Mouse (Mus musculus): ENCODE data around the gene Numb. TPM values are rescaled to one million over a fixed set of nuclear protein-coding genes. Genes with fewer than 3 reads are reported as not detected.

The Numb gene
- polyA plus RNA-seq, 1 experiment = 11.2 TPM

GRCm38 (mm10) chr12:83858052-83858451, 63.7 kb downstream of the Numb start:
- Histone ChIP-seq H3ac (ENCODE audit: control insufficient read depth, insufficient read length, low read depth) (no peak overlapping the region), H3K27me3 (ENCODE audit: control insufficient read depth, insufficient read depth, insufficient read length) (no peaks in the 10 kb centered on the region), H3K36me3 (ENCODE audit: control insufficient read depth, insufficient read depth) (no peaks in the 10 kb centered on the region), H3K79me2 (ENCODE audit: control insufficient read depth, insufficient read depth) (no peaks in the 10 kb centered on the region), H3K4me3 (ENCODE audit: insufficient read depth, poor library complexity, severe bottlenecking) (no peak overlapping the region), H3K79me3 (ENCODE audit: low read depth) (no peaks in the 10 kb centered on the region)
- no peak for TF ChIP-seq MYOG (IDR thresholded peaks at IDR 0.05; ENCODE audit: control insufficient read depth, extremely low read depth, insufficient read length)
- TF ChIP-seq CEBPB (IDR thresholded peaks at IDR 0.05; ENCODE audit: low read depth) = no peak
- no peak for TF ChIP-seq USF1 (IDR thresholded peaks at IDR 0.05; ENCODE audit: low read depth)
- no peak for TF ChIP-seq MYOD1 (IDR thresholded peaks at IDR 0.05; ENCODE audit: control insufficient read depth, insufficient read length, low read depth)
- TF ChIP-seq FOSL1 (IDR thresholded peaks at IDR 0.05; ENCODE audit: insufficient read depth, low read length, poor library complexity, severe bottlenecking) = no peak
- TF ChIP-seq CTCF (IDR thresholded peaks at IDR 0.05; ENCODE audit: control insufficient read depth, insufficient read depth, insufficient read length) = no peak
- no peak for TF ChIP-seq MAX (IDR thresholded peaks at IDR 0.05)

- H3K79me2 ChIP-seq (ENCODE audit: control insufficient read depth, insufficient read depth) = no peaks in the 10 kb centered on the region
- no peak for TF ChIP-seq USF1 (IDR thresholded peaks at IDR 0.05; ENCODE audit: low read depth)
- no peak for TF ChIP-seq CTCF (IDR thresholded peaks at IDR 0.05; ENCODE audit: control insufficient read depth, insufficient read depth, insufficient read length)
- no peak for TF ChIP-seq CEBPB (IDR thresholded peaks at IDR 0.05; ENCODE audit: low read depth)
- TF ChIP-seq MYOG (IDR thresholded peaks at IDR 0.05; ENCODE audit: control insufficient read depth, extremely low read depth, insufficient read length) = no peak
- no peak for TF ChIP-seq FOSL1 (IDR thresholded peaks at IDR 0.05; ENCODE audit: insufficient read depth, low read length, poor library complexity, severe bottlenecking)
- TF ChIP-seq MYOD1 (IDR thresholded peaks at IDR 0.05; ENCODE audit: control insufficient read depth, insufficient read length, low read depth) = no peak
- TF ChIP-seq MAX (IDR thresholded peaks at IDR 0.05) = no peak
- no peaks in the 10 kb centered on the region for H3K27me3 ChIP-seq (ENCODE audit: control insufficient read depth, insufficient read depth, insufficient read length)
- H3ac ChIP-seq (ENCODE audit: control insufficient read depth, insufficient read length, low read depth) = no peak overlapping the region
- no peaks in the 10 kb centered on the region for H3K79me3 ChIP-seq (ENCODE audit: low read depth)
- no peak overlapping the region for H3K4me3 ChIP-seq (ENCODE audit: insufficient read depth, poor library complexity, severe bottlenecking)
- no peaks in the 10 kb centered on the region for H3K36me3 ChIP-seq (ENCODE audit: control insufficient read depth, insufficient read depth)
Observed at GRCm38 (mm10) chr12:83855211-83855610, 66.5 kb downstream of the Numb start.

GRCm38 (mm10) chr12:83854281-83854680, 67.5 kb downstream of the Numb start:
- Histone ChIP-seq H3K79me2 (ENCODE audit: control insufficient read depth, insufficient read depth) (no peaks in the 10 kb centered on the region), H3K36me3 (ENCODE audit: control insufficient read depth, insufficient read depth) (no peaks in the 10 kb centered on the region), H3K27me3 (ENCODE audit: control insufficient read depth, insufficient read depth, insufficient read length) (no peaks in the 10 kb centered on the region), H3K4me3 (ENCODE audit: insufficient read depth, poor library complexity, severe bottlenecking) (no peak overlapping the region), H3K79me3 (ENCODE audit: low read depth) (no peaks in the 10 kb centered on the region), H3ac (ENCODE audit: control insufficient read depth, insufficient read length, low read depth) (no peak overlapping the region)
- TF ChIP-seq CEBPB (IDR thresholded peaks at IDR 0.05; ENCODE audit: low read depth) (no peak), MYOG (IDR thresholded peaks at IDR 0.05; ENCODE audit: control insufficient read depth, extremely low read depth, insufficient read length) (no peak), FOSL1 (IDR thresholded peaks at IDR 0.05; ENCODE audit: insufficient read depth, low read length, poor library complexity, severe bottlenecking) (no peak), MYOD1 (IDR thresholded peaks at IDR 0.05; ENCODE audit: control insufficient read depth, insufficient read length, low read depth) (no peak), CTCF (IDR thresholded peaks at IDR 0.05; ENCODE audit: control insufficient read depth, insufficient read depth, insufficient read length) (no peak), USF1 (IDR thresholded peaks at IDR 0.05; ENCODE audit: low read depth) (no peak), MAX (IDR thresholded peaks at IDR 0.05) (no peak)

- TF ChIP-seq MAX (IDR thresholded peaks at IDR 0.05) (no peak), CEBPB (IDR thresholded peaks at IDR 0.05; ENCODE audit: low read depth) (no peak), FOSL1 (IDR thresholded peaks at IDR 0.05; ENCODE audit: insufficient read depth, low read length, poor library complexity, severe bottlenecking) (no peak), MYOG (IDR thresholded peaks at IDR 0.05; ENCODE audit: control insufficient read depth, extremely low read depth, insufficient read length) (no peak), MYOD1 (IDR thresholded peaks at IDR 0.05; ENCODE audit: control insufficient read depth, insufficient read length, low read depth) (no peak), CTCF (IDR thresholded peaks at IDR 0.05; ENCODE audit: control insufficient read depth, insufficient read depth, insufficient read length) (no peak), USF1 (IDR thresholded peaks at IDR 0.05; ENCODE audit: low read depth) (no peak)
- no peaks in the 10 kb centered on the region for H3K79me2 ChIP-seq (ENCODE audit: control insufficient read depth, insufficient read depth)
- H3ac ChIP-seq (ENCODE audit: control insufficient read depth, insufficient read length, low read depth) = no peak overlapping the region
- H3K27me3 ChIP-seq (ENCODE audit: control insufficient read depth, insufficient read depth, insufficient read length) = no peaks in the 10 kb centered on the region
- H3K36me3 ChIP-seq (ENCODE audit: control insufficient read depth, insufficient read depth) = no peaks in the 10 kb centered on the region
- H3K79me3 ChIP-seq (ENCODE audit: low read depth) = no peaks in the 10 kb centered on the region
- H3K4me3 ChIP-seq (ENCODE audit: insufficient read depth, poor library complexity, severe bottlenecking) = no peak overlapping the region
Observed at GRCm38 (mm10) chr12:83852512-83853213, 69.1 kb downstream of the Numb start.

- H3K36me3 ChIP-seq (ENCODE audit: control insufficient read depth, insufficient read depth) = no peaks in the 10 kb centered on the region
- no peaks in the 10 kb centered on the region for H3K79me2 ChIP-seq (ENCODE audit: control insufficient read depth, insufficient read depth)
- H3K4me3 ChIP-seq (ENCODE audit: insufficient read depth, poor library complexity, severe bottlenecking) = no peak overlapping the region
- no peaks in the 10 kb centered on the region for H3K79me3 ChIP-seq (ENCODE audit: low read depth)
- H3ac ChIP-seq (ENCODE audit: control insufficient read depth, insufficient read length, low read depth) = no peak overlapping the region
- H3K27me3 ChIP-seq (ENCODE audit: control insufficient read depth, insufficient read depth, insufficient read length) = no peaks in the 10 kb centered on the region
- TF ChIP-seq CEBPB (IDR thresholded peaks at IDR 0.05; ENCODE audit: low read depth) = no peak
Observed at GRCm38 (mm10) chr12:83850334-83850733, 71.4 kb downstream of the Numb start.
